Mouse (Mus musculus): ENCODE measurements at regions not wholly inside any gene's neighbourhood (a gene's known extent, or its start where the extent isn't known, plus 50 kb on each side); places are given as distances from the start of the nearest gene placed in this dataset.
"Not testable (repeated sequence)": the region's sequence is repeated elsewhere in the genome, so short reads cannot be mapped to it uniquely, and the experiment has no call there.

DNA sequence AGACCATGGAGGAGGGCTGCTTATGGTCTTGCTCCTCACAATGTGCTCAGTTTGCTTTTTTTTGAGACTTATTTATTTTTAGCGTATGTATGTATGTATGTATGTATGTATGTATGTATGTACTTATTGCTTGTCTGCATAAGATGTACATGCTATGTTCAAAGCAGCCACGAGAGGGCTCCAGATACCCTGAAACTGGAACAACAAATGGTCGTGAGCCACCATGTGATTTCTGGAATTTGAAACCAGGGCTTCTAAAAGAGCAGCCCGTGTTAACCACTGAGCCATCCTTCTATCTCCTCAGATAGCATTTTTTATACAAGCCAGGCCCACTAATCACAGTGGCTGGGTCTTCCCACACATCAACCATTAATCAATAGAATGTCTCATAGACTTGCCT, 611.2 kb downstream of the 5730507C01Rik start:
- no peak for DNase-seq (ENCODE audit: low spot score in 2 of 2)

DNA sequence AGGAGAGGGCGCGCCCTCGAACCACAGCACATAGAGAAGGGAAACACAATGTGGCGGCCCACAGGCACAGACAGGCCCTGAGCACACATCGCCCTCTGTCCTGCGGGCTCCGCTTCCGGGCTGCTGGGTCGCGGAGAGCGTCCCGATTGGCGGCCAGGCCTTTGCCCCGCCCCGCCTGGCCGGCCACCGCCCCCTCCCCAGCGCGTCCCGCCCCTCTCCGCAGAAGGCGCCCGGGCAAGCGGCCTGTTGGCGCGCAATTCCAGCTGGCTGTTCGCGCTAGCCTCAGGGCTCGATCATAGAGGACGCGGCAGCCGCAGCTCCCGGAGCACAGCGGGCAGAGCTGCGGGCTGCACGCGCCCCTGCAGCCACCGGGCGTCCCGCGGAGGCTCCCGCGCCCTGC, 661.3 kb downstream of the 5730507C01Rik start:
- DNase-seq (ENCODE audit: low spot score in 2 of 2), result peak in 1 of 2 experiments; percentile 3

DNA sequence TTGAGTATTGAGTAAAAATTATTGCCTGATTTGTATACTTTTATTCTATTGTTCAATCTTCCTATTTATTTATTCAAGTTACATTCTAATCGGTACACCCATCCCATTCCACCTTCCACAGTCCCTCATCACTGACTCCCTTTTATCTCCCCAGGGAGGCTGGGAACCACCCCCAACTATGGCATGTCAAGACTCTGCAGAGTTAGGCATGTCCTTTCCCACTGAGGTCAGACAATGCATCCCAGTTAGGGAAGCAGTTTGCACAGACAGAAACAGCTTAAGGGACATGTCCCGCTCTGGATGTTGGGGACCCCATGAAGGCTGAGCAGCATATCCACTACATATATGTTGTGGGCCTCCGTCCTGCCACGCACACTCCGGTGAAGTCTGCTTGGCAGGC, 678.1 kb downstream of the 5730507C01Rik start:
- no peak for DNase-seq (ENCODE audit: low spot score in 2 of 2)

DNA sequence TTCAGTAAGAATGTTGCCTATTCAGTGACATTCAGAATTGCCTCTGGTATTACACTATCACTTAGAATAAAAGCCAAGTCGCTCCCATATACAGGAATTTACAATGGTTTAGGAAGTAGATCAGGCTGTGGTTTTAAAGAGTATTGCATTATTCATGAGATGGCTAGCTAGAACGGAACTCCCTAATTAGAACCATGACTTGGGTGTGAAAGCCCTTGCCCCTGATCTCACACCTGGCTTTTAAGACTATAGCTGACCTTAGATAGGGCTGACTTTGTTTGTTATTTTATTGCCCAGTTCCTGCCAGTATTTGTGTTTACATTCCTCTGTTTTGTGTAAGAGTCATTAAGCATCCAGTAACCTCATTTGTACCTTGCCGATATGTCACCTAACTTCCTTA, 678.7 kb downstream of the 5730507C01Rik start:
- not testable (repeated sequence) for DNase-seq (ENCODE audit: low spot score in 2 of 2)

DNA sequence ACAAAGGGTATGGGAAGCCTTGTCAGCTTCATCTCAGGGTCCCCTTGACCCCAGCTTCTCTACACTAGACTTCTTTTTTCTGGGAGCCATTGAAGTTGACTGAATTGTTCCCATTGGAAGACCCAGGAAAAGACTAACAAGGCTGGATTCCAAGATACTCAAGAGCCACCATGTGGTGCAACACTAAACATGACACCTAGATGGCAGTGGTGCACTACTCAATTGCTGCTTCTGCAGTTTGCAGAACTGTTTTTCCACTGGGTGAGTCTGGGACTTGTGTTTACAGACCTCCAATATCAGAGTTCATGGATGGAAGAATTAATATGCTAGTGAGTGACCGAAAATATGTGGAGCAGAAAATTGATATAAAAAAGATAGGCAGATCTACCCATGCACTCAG, 709.7 kb downstream of the 5730507C01Rik start:
- DNase-seq (ENCODE audit: low spot score in 2 of 2), result not testable (repeated sequence)

DNA sequence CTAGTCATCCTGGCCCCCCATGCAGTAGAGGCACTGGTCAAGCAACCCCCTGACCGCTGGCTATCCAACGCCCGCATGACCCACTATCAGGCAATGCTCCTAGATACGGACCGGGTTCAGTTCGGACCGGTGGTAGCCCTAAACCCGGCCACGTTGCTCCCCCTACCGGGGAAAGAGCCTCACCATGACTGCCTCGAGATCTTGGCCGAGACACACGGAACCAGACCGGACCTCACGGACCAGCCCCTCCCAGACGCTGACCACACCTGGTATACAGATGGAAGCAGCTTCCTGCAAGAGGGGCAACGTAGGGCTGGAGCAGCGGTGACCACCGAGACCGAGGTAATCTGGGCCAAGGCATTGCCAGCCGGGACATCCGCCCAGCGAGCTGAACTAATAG, 707.6 kb upstream of the Gm21863 start:
- not testable (repeated sequence) for DNase-seq (ENCODE audit: low spot score in 2 of 2)

DNA sequence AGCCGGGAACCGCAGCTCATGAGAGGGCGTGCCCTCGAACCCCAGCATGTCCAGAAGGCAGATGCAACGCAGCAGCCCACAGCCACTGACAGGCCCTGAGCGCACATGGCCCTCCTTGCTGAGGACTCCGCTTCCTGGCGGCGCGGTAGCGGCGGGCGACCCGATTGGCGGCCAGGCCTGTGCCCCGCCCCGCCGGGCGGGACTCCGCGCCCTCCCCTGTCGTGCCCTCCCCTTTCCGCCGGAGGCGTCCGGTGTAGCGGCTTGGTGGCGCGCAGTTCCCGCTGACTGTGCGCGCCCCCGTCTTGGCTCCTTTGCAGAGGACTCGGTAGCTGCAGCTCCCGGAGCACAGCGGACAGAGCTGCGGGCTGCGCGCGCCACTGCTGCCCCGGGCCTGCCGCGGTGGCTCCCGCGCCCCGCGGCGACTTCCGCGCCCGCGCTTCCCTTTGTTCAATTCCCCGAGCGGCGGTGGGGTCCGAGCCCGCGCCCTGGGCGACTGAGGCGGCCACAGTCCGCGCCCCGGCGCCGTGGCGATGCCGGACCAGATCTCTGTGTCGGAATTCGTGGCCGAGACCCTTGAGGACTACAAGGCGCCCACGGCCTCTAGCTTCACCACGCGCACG, 665.9 kb upstream of the Gm21863 start:
- DNase-seq (ENCODE audit: low spot score in 2 of 2), result peak; percentile 37 to 61

DNA sequence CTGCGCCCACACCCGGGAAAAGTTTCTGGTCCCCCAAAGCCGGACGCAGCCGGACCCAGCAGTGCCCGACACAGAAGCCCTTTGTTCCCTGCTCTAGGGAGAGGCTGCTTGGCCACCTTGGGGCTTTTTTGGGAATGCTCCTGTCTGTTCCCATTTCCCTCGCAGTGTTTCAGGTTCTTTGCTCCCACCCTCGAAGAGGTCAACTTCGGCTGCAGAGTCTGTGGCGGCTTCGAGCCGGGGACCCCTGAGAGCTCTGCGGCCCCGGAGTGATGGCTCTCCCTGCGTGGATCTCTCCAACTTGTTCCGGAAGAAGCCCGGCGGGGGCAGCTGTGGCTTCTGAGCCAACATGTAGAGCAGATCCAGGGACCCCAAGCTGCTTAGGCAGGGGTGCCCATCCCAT, 665.3 kb upstream of the Gm21863 start:
- not testable (repeated sequence) for DNase-seq (ENCODE audit: low spot score in 2 of 2)

DNA sequence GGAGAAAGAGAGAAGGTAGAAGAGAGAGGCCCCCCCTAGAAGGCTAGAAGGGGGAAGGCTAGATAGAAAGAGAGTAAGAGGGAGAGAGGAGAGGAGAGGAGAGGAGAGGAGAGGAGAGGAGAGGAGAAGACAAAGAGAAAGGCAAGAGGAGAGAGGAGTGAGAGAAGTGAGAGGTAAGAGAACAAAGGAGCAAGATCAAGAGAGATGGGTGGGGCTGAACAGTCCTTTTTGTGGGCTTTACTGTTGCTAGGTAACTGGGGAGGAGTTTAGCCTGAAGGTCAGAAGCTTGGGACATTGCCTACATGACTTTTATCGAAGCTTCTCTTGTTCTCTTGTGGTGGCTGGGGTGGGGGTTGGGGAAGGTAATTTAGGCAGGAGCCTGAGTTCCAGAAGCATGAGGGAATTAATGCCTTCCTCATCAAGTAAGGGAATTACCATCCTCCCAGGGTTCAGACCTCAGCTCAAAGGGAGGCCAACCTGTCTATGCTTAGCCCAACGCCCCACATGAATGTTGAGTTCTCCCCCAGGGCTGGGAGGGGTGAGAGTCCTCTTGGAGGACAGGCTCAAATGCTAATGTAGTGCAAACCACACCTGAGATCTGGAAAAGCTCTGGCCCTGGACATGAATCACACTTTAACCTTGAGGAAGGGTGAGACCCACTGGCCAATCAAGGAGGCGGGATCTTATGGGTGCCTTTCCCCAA, 662.1 kb upstream of the Gm21863 start:
- DNase-seq (ENCODE audit: low spot score in 2 of 2), result not testable (repeated sequence)

Measured in thymus, postnatal 10 days (tissue).